Mouse (Mus musculus) common myeloid progenitor, adult 5-6 weeks (primary cell): Measurements from ENCODE around the gene Bckdk. TPM values are rescaled to one million over a fixed set of nuclear protein-coding genes. Genes with fewer than 3 reads are reported as not detected.
"Not testable (repeated sequence)": the region's sequence is repeated elsewhere in the genome, so short reads cannot be mapped to it uniquely, and the experiment has no call there.

Experiments
- ATAC-seq: replicated peaks from 2 replicates; pipeline ENCODE4 v1.8.0; 2016; ENCODE audit warnings: low read depth, mild to moderate bottlenecking, moderate TSS enrichment, inconsistent platforms; ENCODE audit not compliant: poor library complexity, severe bottlenecking
- total RNA-seq: library from RNA; stranded (forward); fragments of 200-1000, 187-1606 nt; gene quantifications from 2 replicates; pipeline ENCODE4 v1.2.3, GENCODE M21; 2017

Gene Bckdk
- total RNA-seq, 1 experiment from 2014 or later: 47.1 TPM

GRCm38 (mm10) chr7:127895442-127895841, 8.4 kb upstream of the Bckdk start, which contains the start of the genes Gm21974 and Vkorc1:
Gene Gm21974 (minus strand): TSS chr7:127895454.
Gene Vkorc1 (minus strand): TSS chr7:127895617.
- ATAC-seq: peak; percentile 95

- ATAC-seq: not testable (repeated sequence)
These were observed 8.0 kb upstream of the Bckdk start for GRCm38 (mm10) chr7:127895891-127896290.

- ATAC-seq: no peak
These were observed 7.5 kb upstream of the Bckdk start for GRCm38 (mm10) chr7:127896384-127896783.

- ATAC-seq: no peak
These were observed 6.3 kb upstream of the Bckdk start for GRCm38 (mm10) chr7:127897542-127897941.

- ATAC-seq: no peak
These were observed 5.5 kb upstream of the Bckdk start for GRCm38 (mm10) chr7:127898179-127898956.

- ATAC-seq: no peak
These were observed 3.9 kb upstream of the Bckdk start for GRCm38 (mm10) chr7:127899997-127900396.

GRCm38 (mm10) chr7:127901772-127902171, 2.1 kb upstream of the Bckdk start:
- no peak for ATAC-seq

- no peak for ATAC-seq
These were observed 4.1 kb downstream of the Bckdk start for GRCm38 (mm10) chr7:127907939-127908338.

GRCm38 (mm10) chr7:127908656-127909055, 4.8 kb downstream of the Bckdk start:
- ATAC-seq: no peak

- ATAC-seq: peak; percentile 99
These were observed 8.4 kb downstream of the Bckdk start, which contains the start of gene Kat8 for GRCm38 (mm10) chr7:127912190-127912871. Gene Kat8 (plus strand): TSS chr7:127912516.

- no peak for ATAC-seq
These were observed 9.1 kb downstream of the Bckdk start for GRCm38 (mm10) chr7:127912938-127913337.

- no peak for ATAC-seq
These were observed 11.4 kb downstream of the Bckdk start for GRCm38 (mm10) chr7:127915293-127915692.

GRCm38 (mm10) chr7:127918203-127918602, 14.3 kb downstream of the Bckdk start:
- no peak for ATAC-seq

- peak; percentile 35 for ATAC-seq
These were observed 15.4 kb downstream of the Bckdk start for GRCm38 (mm10) chr7:127919290-127919689.

GRCm38 (mm10) chr7:127921516-127921915, 17.6 kb downstream of the Bckdk start:
- ATAC-seq: no peak

- ATAC-seq: peak; percentile 73
These were observed 18.8 kb downstream of the Bckdk start for GRCm38 (mm10) chr7:127922451-127923275.

GRCm38 (mm10) chr7:127923714-127924113, 19.8 kb downstream of the Bckdk start:
- no peak for ATAC-seq

GRCm38 (mm10) chr7:127925252-127925651, 21.4 kb downstream of the Bckdk start:
- no peak for ATAC-seq

- no peak for ATAC-seq
These were observed 22.2 kb downstream of the Bckdk start for GRCm38 (mm10) chr7:127926066-127926465.

GRCm38 (mm10) chr7:127926846-127927245, 23.0 kb downstream of the Bckdk start:
- no peak for ATAC-seq
